Mouse (Mus musculus): Measurements from ENCODE around the gene Trak1.

The Trak1 gene

GRCm38 (mm10) chr9:121346635-121347034, 49.3 kb downstream of the Trak1 start:
- DNase-seq (ENCODE audit: low spot score): no peak

- no peak for DNase-seq (ENCODE audit: low spot score)
These were observed 50.7 kb downstream of the Trak1 start for GRCm38 (mm10) chr9:121347981-121348380.

- DNase-seq (ENCODE audit: low spot score): no peak
These were observed 51.2 kb downstream of the Trak1 start for GRCm38 (mm10) chr9:121348476-121348875.

- no peak for DNase-seq (ENCODE audit: low spot score)
These were observed 51.8 kb downstream of the Trak1 start for GRCm38 (mm10) chr9:121349111-121349510.

- peak; percentile 55 for DNase-seq (ENCODE audit: low spot score)
These were observed 53.3 kb downstream of the Trak1 start for GRCm38 (mm10) chr9:121350601-121351000.

- DNase-seq (ENCODE audit: low spot score): no peak
These were observed 54.2 kb downstream of the Trak1 start for GRCm38 (mm10) chr9:121351388-121352078.

- DNase-seq (ENCODE audit: low spot score): no peak
These were observed 54.9 kb downstream of the Trak1 start for GRCm38 (mm10) chr9:121352131-121352606.

- no peak for DNase-seq (ENCODE audit: low spot score)
These were observed 55.4 kb downstream of the Trak1 start for GRCm38 (mm10) chr9:121352726-121353125.

GRCm38 (mm10) chr9:121354792-121355390, 57.6 kb downstream of the Trak1 start:
- DNase-seq (ENCODE audit: low spot score): no peak

- DNase-seq (ENCODE audit: low spot score): no peak
These were observed 58.3 kb downstream of the Trak1 start for GRCm38 (mm10) chr9:121355431-121356141.

- DNase-seq (ENCODE audit: low spot score): no peak
These were observed 59.8 kb downstream of the Trak1 start for GRCm38 (mm10) chr9:121357102-121357501.

GRCm38 (mm10) chr9:121357582-121358275, 60.4 kb downstream of the Trak1 start:
- DNase-seq (ENCODE audit: low spot score): no peak

- DNase-seq (ENCODE audit: low spot score): no peak
These were observed 61.1 kb downstream of the Trak1 start for GRCm38 (mm10) chr9:121358418-121358817.

GRCm38 (mm10) chr9:121359266-121359972, 62.1 kb downstream of the Trak1 start:
- no peak for DNase-seq (ENCODE audit: low spot score)

GRCm38 (mm10) chr9:121360327-121360954, 63.1 kb downstream of the Trak1 start:
- DNase-seq (ENCODE audit: low spot score): peak; percentile 54

GRCm38 (mm10) chr9:121361010-121361409, 63.7 kb downstream of the Trak1 start:
- DNase-seq (ENCODE audit: low spot score): no peak

GRCm38 (mm10) chr9:121363932-121364331, 66.6 kb downstream of the Trak1 start:
- no peak for DNase-seq (ENCODE audit: low spot score)

- peak; percentile 87 for DNase-seq (ENCODE audit: low spot score)
These were observed 69.0 kb downstream of the Trak1 start for GRCm38 (mm10) chr9:121366135-121366863.

- DNase-seq (ENCODE audit: low spot score): no peak
These were observed 69.6 kb downstream of the Trak1 start for GRCm38 (mm10) chr9:121366864-121367245.

GRCm38 (mm10) chr9:121369573-121369972, 72.3 kb downstream of the Trak1 start:
- DNase-seq (ENCODE audit: low spot score): no peak

Data from testis, postnatal 14 days (tissue).